23 mouse cellular contexts compared by ENCODE assay signal in genomic region chr11:96201741-96202140, GRCm38 (mm10). TPM values are rescaled to one million over a fixed set of nuclear protein-coding genes. Genes with fewer than 3 reads are reported as not detected.
DNase-seq lines count a peak whose midpoint lies in the region; ATAC-seq and TF ChIP-seq lines count a peak whose summit lies in the region.
"Had no signal": no experiment of that assay in that cellular context is flagged by ENCODE, and none has a peak within 500 bp of the region (broad histone marks: within the 10 kb centered on the region; RNA-seq: fewer than 3 reads in every experiment).

No protein-coding gene starts in this region.

- H3K4me1 ChIP-seq in hindbrain, embryonic 11.5 days (replicated peaks; ENCODE audit: control insufficient read depth, insufficient read depth, low read length), result 0 out of 2 replicates have a peak, but pooled peaks cover 2% of the 10 kb centered on the region
- no peaks in the 10 kb centered on the region for H3K4me1 ChIP-seq in hindbrain, postnatal 0 days (ENCODE audit: insufficient read depth, low read length)
- H3K4me1 ChIP-seq in neural tube, embryonic 15.5 days, result no peaks in the 10 kb centered on the region
- H3K4me1 ChIP-seq: embryonic facial prominence, embryonic 12.5 days; forebrain, embryonic 13.5 days had no signal

- H3K9me3 ChIP-seq in hindbrain, embryonic 11.5 days (ENCODE audit: control insufficient read depth, low read length), result no peaks in the 10 kb centered on the region
- peaks cover 3% of the 10 kb centered on the region; the same call in 1 of the 2 replicates for H3K9me3 ChIP-seq in hindbrain, postnatal 0 days (ENCODE audit: low read length)
- H3K9me3 ChIP-seq in neural tube, embryonic 15.5 days (replicated peaks), result no peaks in the 10 kb centered on the region
- H3K9me3 ChIP-seq: embryonic facial prominence, embryonic 10.5 days; embryonic facial prominence, embryonic 12.5 days; forebrain, embryonic 13.5 days had no signal

- H3K36me3 ChIP-seq in hindbrain, embryonic 11.5 days (ENCODE audit: control insufficient read depth, insufficient read depth, low read length), result no peaks in the 10 kb centered on the region
- no peaks in the 10 kb centered on the region for H3K36me3 ChIP-seq in hindbrain, postnatal 0 days (ENCODE audit: insufficient read depth, low read length)
- H3K36me3 ChIP-seq in neural tube, embryonic 15.5 days, result no peaks in the 10 kb centered on the region
- H3K36me3 ChIP-seq: embryonic facial prominence, embryonic 10.5 days; embryonic facial prominence, embryonic 12.5 days had no signal

- H3K4me2 ChIP-seq in hindbrain, embryonic 11.5 days (replicated peaks; ENCODE audit: low read depth, low read length), result no peak overlapping the region
- H3K4me2 ChIP-seq in hindbrain, postnatal 0 days (ENCODE audit: low read depth, low read length), result no peak overlapping the region
- H3K4me2 ChIP-seq in neural tube, embryonic 15.5 days, result no peak overlapping the region
- H3K4me2 ChIP-seq: embryonic facial prominence, embryonic 12.5 days; forebrain, embryonic 13.5 days had no signal

- H3K9ac ChIP-seq in hindbrain, embryonic 11.5 days (ENCODE audit: low read depth, low read length), result no peak overlapping the region
- no peak overlapping the region for H3K9ac ChIP-seq in hindbrain, postnatal 0 days (replicated peaks; ENCODE audit: low read length)
- no peak overlapping the region for H3K9ac ChIP-seq in neural tube, embryonic 15.5 days (replicated peaks)
- H3K9ac ChIP-seq: embryonic facial prominence, embryonic 12.5 days; forebrain, embryonic 13.5 days had no signal

- TF ChIP-seq CTCF in hindbrain, postnatal 0 days (IDR thresholded peaks at IDR 0.05; ENCODE audit: low read depth), result no peak

- no peak overlapping the region for H3K27ac ChIP-seq in hindbrain, embryonic 11.5 days (ENCODE audit: low read depth, low read length)
- no peak overlapping the region for H3K27ac ChIP-seq in hindbrain, postnatal 0 days
- no peak overlapping the region for H3K27ac ChIP-seq in neural tube, embryonic 15.5 days (replicated peaks)
- H3K27ac ChIP-seq: embryonic facial prominence, embryonic 10.5 days; embryonic facial prominence, embryonic 12.5 days; forebrain, embryonic 13.5 days had no signal

- peaks cover 97% of the 10 kb centered on the region for H3K27me3 ChIP-seq in hindbrain, embryonic 11.5 days (ENCODE audit: control insufficient read depth, insufficient read depth, low read length)
- peaks cover 96% of the 10 kb centered on the region for H3K27me3 ChIP-seq in hindbrain, postnatal 0 days (ENCODE audit: insufficient read depth, low read length)
- H3K27me3 ChIP-seq in neural tube, embryonic 15.5 days (replicated peaks), result peaks cover 92% of the 10 kb centered on the region
- H3K27me3 ChIP-seq: Patski had no signal

- no peak for ATAC-seq in hindbrain, embryonic 11.5 days (ENCODE audit: low FRiP score)
- no peak for ATAC-seq in hindbrain, postnatal 0 days
- no peak for ATAC-seq in neural tube, embryonic 15.5 days (ENCODE audit: low FRiP score)
- ATAC-seq: activated CD4-positive, CD25-positive, alpha-beta regulatory T cell, adult 4 months; forebrain, embryonic 13.5 days; forebrain, embryonic 16.5 days; Patski had no signal

- peak; percentile 48 for DNase-seq in hindbrain, embryonic 11.5 days (ENCODE audit: low spot score)
- no peak for DNase-seq in hindbrain, postnatal 0 days (ENCODE audit: low spot score)
- DNase-seq in neural tube, embryonic 10.5 days (ENCODE audit: extremely low spot score, low spot score), result peak; percentile 34
- DNase-seq in left cerebral cortex, postnatal 25 days (ENCODE audit: low spot score in 2 of 2), result no peak
- DNase-seq: adrenal gland, adult 8-10 months; adrenal gland, postnatal 14 days; adrenal gland, postnatal 36 days; cerebellum, adult 11-12 months; cerebellum, adult 2 months; cerebellum, adult 9-10 months; cerebellum, postnatal 10 days; cerebellum, postnatal 25 days had no signal

- H3K4me3 ChIP-seq in hindbrain, embryonic 11.5 days (ENCODE audit: low read depth, low read length), result no peak overlapping the region
- no peak overlapping the region for H3K4me3 ChIP-seq in hindbrain, postnatal 0 days (ENCODE audit: low read length)
- H3K4me3 ChIP-seq in neural tube, embryonic 15.5 days (replicated peaks), result no peak overlapping the region
- H3K4me3 ChIP-seq: embryonic facial prominence, embryonic 10.5 days; embryonic facial prominence, embryonic 12.5 days; forebrain, embryonic 13.5 days had no signal

- intact Hi-C loops in left cerebral cortex, postnatal 25 days (cut with DNase I), result loop anchor here (5.0 kb wide), 3 partner anchors 66 to 194 kb away; partner anchors contain the start of gene Igf2bp1

RNA-seq across cellular contexts. Expression of gene Hoxb13, which starts 7.6 kb away (rescaled TPM):
- not detected in 2 replicates for polyA plus RNA-seq in hindbrain, embryonic 11.5 days (2014; fragmentation: Nextera tagmentation; extraction: Ambion mirVana)
- not detected in 2 replicates for total RNA-seq in hindbrain, postnatal 0 days (2014; rRNA removed)
- not detected in 2 replicates for polyA plus RNA-seq in hindbrain, postnatal 0 days (2015; fragmentation: Nextera tagmentation; extraction: Ambion mirVana)
- 0.15 and 1.9 TPM in 2 replicates for polyA plus RNA-seq in neural tube, embryonic 15.5 days (2015; fragmentation: Nextera tagmentation; extraction: Ambion mirVana)
- not detected for total RNA-seq in left cerebral cortex, postnatal 25 days (2021)
- total RNA-seq: adrenal gland, adult 18-20 months; adrenal gland, adult 8-10 months; adrenal gland, postnatal 14 days; adrenal gland, postnatal 36 days had no signal
- polyA plus RNA-seq: activated CD4-positive, CD25-positive, alpha-beta regulatory T cell, adult 4 months; cerebellum, adult 2 months; cortical plate, adult 2 months; embryonic facial prominence, embryonic 10.5 days; embryonic facial prominence, embryonic 12.5 days; embryonic facial prominence, embryonic 14.5 days; forebrain, embryonic 11.5 days; forebrain, embryonic 13.5 days had no signal

Comparison
In these comparisons a context has a peak if more than half of its experiments do, and no peak if none do; other contexts are left out.
1. DNase-seq: peak in hindbrain, embryonic 11.5 days (single experiment) and neural tube, embryonic 10.5 days (single experiment); none in hindbrain, postnatal 0 days (single experiment) and left cerebral cortex, postnatal 25 days (0 of 2).